Mouse (Mus musculus): ENCODE data around the gene Olfr536. TPM values are rescaled to one million over a fixed set of nuclear protein-coding genes. Genes with fewer than 3 reads are reported as not detected.
A peak's percentile ranks its signal among the peaks of the same experiment; 100 is the strongest.
"Not testable (repeated sequence)": the region's sequence is repeated elsewhere in the genome, so short reads cannot be mapped to it uniquely, and the experiment has no call there.

Gene Olfr536
- not detected in 2 replicates for total RNA-seq (2014; rRNA removed)
- polyA plus RNA-seq (2015; fragmentation: Nextera tagmentation; extraction: Ambion mirVana) = not detected in 2 replicates

GRCm38 (mm10) chr7:140507346-140508021 is at the start of gene Olfr536:
TSS of gene Olfr536 (minus strand) at chr7:140507396.
- ATAC-seq (peak; percentile 34; the same call in 1 of the 2 replicates), DNase-seq (peak; percentile 0)
- H3K27me3 ChIP-seq (ENCODE audit: insufficient read depth, low read length); H3K36me3 ChIP-seq (ENCODE audit: insufficient read depth); H3K27ac ChIP-seq (ENCODE audit: low read depth, low read length); H3K9me3 ChIP-seq (ENCODE audit: low read length); H3K9ac ChIP-seq; H3K4me3 ChIP-seq (ENCODE audit: low read depth, low read length); H3K4me2 ChIP-seq (ENCODE audit: low read depth); H3K4me1 ChIP-seq (ENCODE audit: insufficient read depth): not testable (repeated sequence)
- WGBS = 69% methylated on average over 1 of the region's 2 CpGs

- Histone ChIP-seq H3K36me3 (ENCODE audit: insufficient read depth) (no peaks in the 10 kb centered on the region), H3K9me3 (ENCODE audit: low read length) (no peaks in the 10 kb centered on the region), H3K4me3 (ENCODE audit: low read depth, low read length) (no peak overlapping the region), H3K27me3 (ENCODE audit: insufficient read depth, low read length) (no peaks in the 10 kb centered on the region), H3K9ac (no peak overlapping the region), H3K4me1 (ENCODE audit: insufficient read depth) (no peaks in the 10 kb centered on the region), H3K27ac (ENCODE audit: low read depth, low read length) (no peak overlapping the region), H3K4me2 (ENCODE audit: low read depth) (no peak overlapping the region)
- TF ChIP-seq CTCF (IDR thresholded peaks at IDR 0.05; ENCODE audit: low read depth) = no peak
- ATAC-seq = no peak
- 78% methylated on average over 2 of the region's 2 CpGs for WGBS
- no peak for DNase-seq
Measured at GRCm38 (mm10) chr7:140539746-140540145, 32.5 kb upstream of the Olfr536 start.

GRCm38 (mm10) chr7:140494702-140495101 is 12.5 kb downstream of the Olfr536 start:
- no peak for TF ChIP-seq CTCF (IDR thresholded peaks at IDR 0.05; ENCODE audit: low read depth)
- DNase-seq (no peak), ATAC-seq (no peak)
- H3K9ac ChIP-seq = no peak overlapping the region
- no peaks in the 10 kb centered on the region for H3K4me1 ChIP-seq (ENCODE audit: insufficient read depth)
- no peaks in the 10 kb centered on the region for H3K9me3 ChIP-seq (ENCODE audit: low read length)
- H3K36me3 ChIP-seq (ENCODE audit: insufficient read depth) = no peaks in the 10 kb centered on the region
- no peak overlapping the region for H3K4me3 ChIP-seq (ENCODE audit: low read depth, low read length)
- H3K27ac ChIP-seq (ENCODE audit: low read depth, low read length) = no peak overlapping the region
- no peak overlapping the region for H3K4me2 ChIP-seq (ENCODE audit: low read depth)
- H3K27me3 ChIP-seq (ENCODE audit: insufficient read depth, low read length) = no peaks in the 10 kb centered on the region

GRCm38 (mm10) chr7:140494231-140494630 is 13.0 kb downstream of the Olfr536 start:
- H3K27me3 ChIP-seq (ENCODE audit: insufficient read depth, low read length) = no peaks in the 10 kb centered on the region
- no peaks in the 10 kb centered on the region for H3K9me3 ChIP-seq (ENCODE audit: low read length)
- H3K4me2 ChIP-seq (ENCODE audit: low read depth) = no peak overlapping the region
- H3K9ac ChIP-seq = no peak overlapping the region
- no peaks in the 10 kb centered on the region for H3K36me3 ChIP-seq (ENCODE audit: insufficient read depth)
- H3K4me1 ChIP-seq (ENCODE audit: insufficient read depth) = no peaks in the 10 kb centered on the region
- ATAC-seq (no peak), DNase-seq (no peak)
- WGBS = 28% methylated on average over 2 of the region's 2 CpGs
- H3K4me3 ChIP-seq (ENCODE audit: low read depth, low read length) = no peak overlapping the region
- H3K27ac ChIP-seq (ENCODE audit: low read depth, low read length) = no peak overlapping the region
- no peak for TF ChIP-seq CTCF (IDR thresholded peaks at IDR 0.05; ENCODE audit: low read depth)

GRCm38 (mm10) chr7:140488981-140489380 is 18.2 kb downstream of the Olfr536 start:
- Histone ChIP-seq H3K36me3 (ENCODE audit: insufficient read depth) (no peaks in the 10 kb centered on the region), H3K27ac (ENCODE audit: low read depth, low read length) (no peak overlapping the region), H3K4me2 (ENCODE audit: low read depth) (no peak overlapping the region), H3K4me3 (ENCODE audit: low read depth, low read length) (no peak overlapping the region), H3K9me3 (ENCODE audit: low read length) (no peaks in the 10 kb centered on the region), H3K27me3 (ENCODE audit: insufficient read depth, low read length) (no peaks in the 10 kb centered on the region), H3K9ac (no peak overlapping the region), H3K4me1 (ENCODE audit: insufficient read depth) (no peaks in the 10 kb centered on the region)
- DNase-seq (no peak), ATAC-seq (no peak)
- WGBS = 81% methylated on average over 1 of the region's 1 CpGs
- TF ChIP-seq CTCF (IDR thresholded peaks at IDR 0.05; ENCODE audit: low read depth) = no peak

GRCm38 (mm10) chr7:140483916-140484315 is 23.3 kb downstream of the Olfr536 start, which contains the start of gene Olfr535:
TSS of gene Olfr535 (plus strand) at chr7:140484216.
- Histone ChIP-seq H3K9me3 (ENCODE audit: low read length) (no peaks in the 10 kb centered on the region), H3K27me3 (ENCODE audit: insufficient read depth, low read length) (no peaks in the 10 kb centered on the region), H3K4me2 (ENCODE audit: low read depth) (no peak within 1 kb of the TSS), H3K27ac (ENCODE audit: low read depth, low read length) (no peak within 1 kb of the TSS), H3K9ac (no peak within 1 kb of the TSS), H3K4me3 (ENCODE audit: low read depth, low read length) (no peak within 1 kb of the TSS), H3K36me3 (ENCODE audit: insufficient read depth) (no peaks in the 10 kb centered on the region), H3K4me1 (ENCODE audit: insufficient read depth) (no peaks in the 10 kb centered on the region)
- no peak for TF ChIP-seq CTCF (IDR thresholded peaks at IDR 0.05; ENCODE audit: low read depth)
- no peak for DNase-seq
- 87% methylated on average over 1 of the region's 1 CpGs for WGBS
- no peak for ATAC-seq

- Histone ChIP-seq H3K36me3 (ENCODE audit: insufficient read depth) (no peaks in the 10 kb centered on the region), H3K4me2 (ENCODE audit: low read depth) (no peak overlapping the region), H3K27me3 (ENCODE audit: insufficient read depth, low read length) (no peaks in the 10 kb centered on the region), H3K9me3 (ENCODE audit: low read length) (no peaks in the 10 kb centered on the region), H3K4me1 (ENCODE audit: insufficient read depth) (no peaks in the 10 kb centered on the region), H3K9ac (no peak overlapping the region), H3K4me3 (ENCODE audit: low read depth, low read length) (no peak overlapping the region), H3K27ac (ENCODE audit: low read depth, low read length) (no peak overlapping the region)
- ATAC-seq (no peak), DNase-seq (no peak)
- no peak for TF ChIP-seq CTCF (IDR thresholded peaks at IDR 0.05; ENCODE audit: low read depth)
- 88% methylated on average over 1 of the region's 1 CpGs for WGBS
Measured at GRCm38 (mm10) chr7:140478733-140479132, 28.5 kb downstream of the Olfr536 start.

All from forebrain, postnatal 0 days (tissue).